Mouse (Mus musculus): ENCODE data around the gene Fam196a.

Gene Fam196a

DNA sequence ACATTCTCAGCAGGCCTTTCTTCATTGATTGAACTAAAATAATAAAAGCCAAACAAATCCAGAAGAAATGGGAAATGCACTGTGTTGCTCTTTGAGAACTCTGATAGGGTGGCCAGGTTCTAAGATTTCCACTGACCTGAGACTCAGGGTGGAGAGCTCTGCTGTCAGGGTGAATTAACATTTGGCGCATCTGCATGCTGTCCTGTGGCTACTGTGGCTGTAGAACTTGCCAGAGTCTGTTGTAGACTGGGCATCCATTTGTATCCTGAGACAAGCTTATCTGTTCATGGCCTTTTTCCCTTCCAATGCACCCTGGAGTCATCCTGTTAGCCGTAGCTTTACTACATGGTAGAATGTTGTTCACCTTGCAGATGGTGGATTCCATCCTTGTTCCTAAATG lies 98.2 kb downstream of the Fam196a start:
- DNase-seq (ENCODE audit: low read depth, low spot score) = no peak
